Mouse (Mus musculus) small intestine, adult 2 months (tissue): ENCODE results near the gene Slc5a11. TPM values are rescaled to one million over a fixed set of nuclear protein-coding genes. Genes with fewer than 3 reads are reported as not detected.

ENCODE experiments used
- H3K27ac ChIP-seq: fragments of 200-500 bp; 2 replicates; pipeline ENCODE4 v1.5.1; 2012; ENCODE audit warnings: low read depth, low read length, control low read depth, inconsistent platforms; ENCODE audit not compliant: insufficient read depth
- H3K27me3 ChIP-seq: fragments of 200-500 bp; 2 replicates; pipeline ENCODE4 v1.6.1; 2012; ENCODE audit warnings: mild to moderate bottlenecking, moderate library complexity, low read length, inconsistent platforms; ENCODE audit not compliant: control insufficient read depth, insufficient read depth
- H3K36me3 ChIP-seq: fragments of 200-500 bp; 2 replicates; pipeline ENCODE4 v1.6.1; 2012; ENCODE audit warnings: mild to moderate bottlenecking, low read length, control low read depth, inconsistent platforms; ENCODE audit not compliant: control insufficient read depth, insufficient read depth
- H3K4me1 ChIP-seq: fragments of 200-500 bp; 2 replicates; pipeline ENCODE4 v1.6.1; 2012; ENCODE audit warnings: low read length, inconsistent platforms, mixed read lengths; ENCODE audit not compliant: control insufficient read depth, insufficient read depth, insufficient read length
- H3K4me3 ChIP-seq: fragments of 200-500 bp; 2 replicates; pipeline ENCODE4 v1.5.1; 2012; ENCODE audit warnings: low read depth, mild to moderate bottlenecking, control low read depth, inconsistent platforms, low read length, moderate library complexity
- CTCF ChIP-seq: fragments of 200-500 bp; IDR thresholded peaks from 2 replicates; pipeline ENCODE4 v1.5.1; 2012; ENCODE audit warnings: low read depth, mild to moderate bottlenecking, control low read depth, inconsistent platforms, low read length, moderate library complexity, mixed read lengths; ENCODE audit not compliant: insufficient replicate concordance, insufficient read length; ENCODE audit errors: extremely low read depth
- POLR2A ChIP-seq: fragments of 200-500 bp; IDR thresholded peaks from 2 replicates; pipeline ENCODE4 v1.6.1; 2012; ENCODE audit warnings: low read depth, mild to moderate bottlenecking, control low read depth, inconsistent platforms, low read length, moderate library complexity
- WGBS: fragments of 180-500 bp; shearing (Covaris S2); methylation state at CpG from one replicate; pipeline ENCODE4 v1.1.7; 2018; 5-methylcytosine and 5-hydroxymethylcytosine counted together
- polyA plus RNA-seq: library from polyadenylated mRNA; depleted of rRNA; stranded (reverse); fragments of >200 nt; gene quantifications from 2 replicates; pipeline ENCODE4 v1.2.3, GENCODE M21; 2012; rRNA removed

The Slc5a11 gene
- 61.4 and 204 TPM in 2 replicates for polyA plus RNA-seq

DNA sequence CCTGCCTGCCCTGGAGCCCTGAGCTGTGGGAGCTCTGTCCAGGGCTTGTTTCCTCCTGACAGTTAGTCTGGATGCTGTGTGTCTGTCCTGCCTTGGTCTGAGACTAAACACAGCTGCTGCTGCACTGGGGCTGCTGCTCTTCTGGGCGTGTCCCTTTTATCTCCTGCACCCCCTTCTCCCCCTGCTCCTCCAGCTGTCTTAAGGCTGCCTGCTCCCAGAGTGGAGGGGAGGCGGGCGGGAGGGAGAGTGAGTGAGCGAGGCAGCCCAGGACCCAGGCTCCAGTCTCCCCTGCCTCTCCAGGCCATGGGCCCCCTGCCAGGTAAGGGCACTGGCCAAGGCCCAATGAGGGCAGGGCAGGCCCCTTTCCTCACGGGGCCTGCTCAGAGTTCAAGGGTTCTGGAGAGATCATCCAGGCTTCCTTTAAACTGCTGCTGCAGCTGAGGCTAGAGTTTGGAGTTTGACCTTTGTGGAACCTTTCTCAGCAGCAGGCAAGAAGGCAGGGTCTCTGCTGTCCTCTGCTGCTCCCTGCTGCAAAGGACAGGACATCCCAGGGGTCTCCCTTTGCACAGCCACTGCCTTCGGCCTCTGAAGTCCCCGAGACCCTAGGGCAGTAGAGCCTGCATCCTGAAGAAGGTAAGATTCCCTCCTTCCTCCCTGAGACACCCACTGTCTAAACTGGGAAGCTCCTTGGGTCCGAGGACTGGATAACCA, at the start of gene Slc5a11:
Slc5a11 (plus strand) TSS at position 416 of the 711 bp plus-strand sequence.
- WGBS: 24% methylated on average over 8 of the region's 8 CpGs
- H3K4me3 ChIP-seq: peak within 1 kb of the TSS; percentile 63
- TF ChIP-seq CTCF (peak; percentile 36; the same call in 1 of the 2 replicates), POLR2A (peak; percentile 48)

DNA sequence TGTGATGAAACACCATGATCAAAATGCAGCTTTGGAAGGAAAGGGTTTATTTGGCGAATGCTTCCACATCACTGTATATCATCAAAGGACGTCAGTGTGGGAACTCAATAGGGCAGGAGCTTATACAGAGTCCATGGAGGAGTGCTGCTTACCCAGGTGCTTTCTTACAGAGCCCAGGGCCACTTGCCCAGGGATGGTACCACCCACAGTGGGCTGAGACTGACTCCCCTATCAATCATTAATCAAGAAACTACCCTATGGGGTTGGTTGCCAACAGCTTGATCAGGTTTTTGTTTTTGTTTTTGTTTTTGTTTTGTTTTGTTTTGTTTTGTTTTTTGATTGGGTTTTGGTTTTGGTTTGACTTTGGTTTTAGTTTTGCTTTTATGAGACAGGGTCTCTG, 47.1 kb upstream of the Slc5a11 start:
- Histone ChIP-seq H3K27me3 (no peaks in the 10 kb centered on the region), H3K4me3 (no peak overlapping the region), H3K27ac (no peak overlapping the region), H3K36me3 (peaks cover 70% of the 10 kb centered on the region), H3K4me1 (no peaks in the 10 kb centered on the region)
- 78% methylated on average over 2 of the region's 2 CpGs for WGBS
- TF ChIP-seq CTCF (no peak), POLR2A (no peak)

More for the DNA sequence above, at the start of gene Slc5a11:
- Histone ChIP-seq H3K27ac (peak within 1 kb of the TSS; percentile 95), H3K36me3 (no peaks in the 10 kb centered on the region), H3K4me1 (peaks cover 29% of the 10 kb centered on the region), H3K27me3 (no peaks in the 10 kb centered on the region)

DNA sequence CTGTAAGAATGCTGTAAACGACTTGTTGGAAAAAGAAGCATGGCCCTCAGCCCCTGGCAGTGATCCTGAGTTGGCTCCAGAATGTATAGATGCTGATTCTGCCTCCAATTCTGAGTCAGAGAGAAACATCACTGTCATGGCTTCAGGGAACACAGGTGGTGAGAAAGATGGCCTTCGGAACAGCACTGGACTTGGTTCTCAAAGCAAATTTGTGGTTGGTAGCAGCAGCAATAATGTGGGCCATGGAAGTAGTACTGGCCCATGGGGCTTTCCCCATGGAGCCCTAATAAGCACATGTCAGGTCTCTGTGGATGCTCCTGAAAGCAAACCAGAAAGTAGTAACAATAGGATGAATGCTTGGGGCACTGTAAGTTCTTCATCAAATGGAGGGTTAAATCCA, 45.0 kb upstream of the Slc5a11 start:
- TF ChIP-seq POLR2A (no peak), CTCF (no peak)
- Histone ChIP-seq H3K27ac (no peak overlapping the region), H3K36me3 (peaks cover 64% of the 10 kb centered on the region), H3K4me1 (no peaks in the 10 kb centered on the region), H3K27me3 (no peaks in the 10 kb centered on the region), H3K4me3 (no peak overlapping the region)
- 91% methylated on average over 2 of the region's 2 CpGs for WGBS

DNA sequence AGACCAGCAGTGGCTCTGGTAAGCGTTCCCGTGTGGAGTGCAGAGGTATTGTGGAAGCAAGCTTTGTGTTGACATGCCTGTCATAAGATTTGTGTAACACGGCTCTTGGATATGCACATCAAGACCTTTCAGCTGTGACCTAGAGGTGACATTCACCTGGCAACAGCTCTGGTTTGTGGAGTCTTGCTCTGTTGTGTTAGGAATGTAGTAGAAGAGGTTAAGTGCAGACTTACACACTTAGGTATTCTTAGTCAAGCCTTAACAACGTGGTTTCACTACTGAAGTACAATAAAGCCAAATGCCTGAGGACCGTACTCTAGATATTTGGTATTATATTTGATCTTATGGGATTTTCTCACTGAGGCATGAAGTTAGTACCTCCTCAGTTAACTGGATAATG, 42.5 kb upstream of the Slc5a11 start:
- no peaks in the 10 kb centered on the region for H3K27me3 ChIP-seq
- TF ChIP-seq CTCF: no peak
- TF ChIP-seq POLR2A: no peak
- no peak overlapping the region for H3K4me3 ChIP-seq
- peaks cover 61% of the 10 kb centered on the region for H3K36me3 ChIP-seq
- H3K27ac ChIP-seq: no peak overlapping the region
- WGBS: 86% methylated on average over 5 of the region's 5 CpGs
- no peaks in the 10 kb centered on the region for H3K4me1 ChIP-seq

DNA sequence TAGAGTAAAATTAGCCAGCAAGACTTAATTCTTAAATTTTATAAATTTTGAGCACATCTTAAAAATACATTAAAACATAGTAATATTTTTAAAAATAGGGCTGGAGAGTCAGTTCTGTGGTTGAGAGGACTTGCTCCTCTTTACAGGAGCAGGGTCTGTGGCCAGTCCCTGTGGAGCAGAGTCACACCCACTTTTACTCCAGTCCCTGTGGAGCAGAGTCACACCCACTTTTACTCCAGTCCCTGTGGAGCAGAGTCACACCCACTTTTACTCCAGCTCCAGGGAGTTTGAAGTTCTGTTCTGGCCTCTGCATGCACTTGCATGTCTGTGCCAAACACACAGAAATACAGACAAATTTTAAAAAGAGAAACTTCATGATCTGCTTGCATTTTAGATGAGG, 37.4 kb upstream of the Slc5a11 start:
- no peak overlapping the region for H3K4me3 ChIP-seq
- TF ChIP-seq CTCF (no peak), POLR2A (no peak)
- no peak overlapping the region for H3K27ac ChIP-seq
- no peaks in the 10 kb centered on the region for H3K4me1 ChIP-seq
- peaks cover 52% of the 10 kb centered on the region for H3K36me3 ChIP-seq
- no peaks in the 10 kb centered on the region for H3K27me3 ChIP-seq

DNA sequence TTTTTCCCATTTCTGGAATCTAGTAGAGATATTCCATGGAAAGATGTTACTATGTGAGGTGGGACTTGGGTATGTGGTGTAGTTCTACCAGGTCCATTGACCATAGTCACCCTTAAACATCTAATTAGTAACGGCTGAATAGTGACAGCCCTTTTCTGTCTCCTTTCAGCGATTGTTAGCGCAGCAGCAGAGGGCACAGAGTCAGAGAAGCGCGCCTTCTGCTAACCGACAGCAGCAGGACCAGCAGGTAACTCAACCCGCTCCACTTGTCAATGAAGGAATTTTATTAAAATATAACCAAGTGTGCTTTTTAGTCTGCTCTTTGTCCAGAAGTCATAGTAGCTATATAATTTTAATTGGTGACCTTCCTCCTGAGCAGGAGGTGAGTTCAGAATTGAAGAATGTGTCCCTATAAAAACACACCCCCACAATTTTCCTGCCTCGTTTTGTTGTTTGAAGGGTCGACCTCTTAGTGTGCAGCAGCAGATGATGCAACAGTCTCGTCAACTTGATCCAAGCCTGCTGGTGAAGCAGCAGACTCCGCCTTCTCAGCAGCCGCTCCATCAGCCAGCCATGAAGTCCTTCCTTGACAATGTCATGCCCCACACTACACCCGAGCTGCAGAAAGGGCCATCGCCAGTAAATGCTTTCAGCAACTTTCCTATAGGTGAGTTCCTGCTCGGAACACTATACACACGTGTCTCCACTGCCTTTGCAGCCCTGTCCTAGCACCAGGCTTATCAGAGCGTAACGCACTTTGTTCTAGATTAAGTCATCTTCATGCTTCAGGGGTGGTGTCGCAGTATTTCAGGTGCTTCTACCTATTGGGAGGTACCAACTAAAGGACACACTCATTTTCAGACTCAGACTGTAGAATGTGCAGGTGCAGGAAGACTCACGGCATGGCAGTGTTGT, 32.5 kb upstream of the Slc5a11 start:
- Histone ChIP-seq H3K4me3 (no peak overlapping the region), H3K4me1 (no peaks in the 10 kb centered on the region), H3K27ac (no peak overlapping the region), H3K27me3 (no peaks in the 10 kb centered on the region), H3K36me3 (peaks cover 59% of the 10 kb centered on the region)
- WGBS: 83% methylated on average over 20 of the region's 20 CpGs
- no peak for TF ChIP-seq POLR2A
- no peak for TF ChIP-seq CTCF

DNA sequence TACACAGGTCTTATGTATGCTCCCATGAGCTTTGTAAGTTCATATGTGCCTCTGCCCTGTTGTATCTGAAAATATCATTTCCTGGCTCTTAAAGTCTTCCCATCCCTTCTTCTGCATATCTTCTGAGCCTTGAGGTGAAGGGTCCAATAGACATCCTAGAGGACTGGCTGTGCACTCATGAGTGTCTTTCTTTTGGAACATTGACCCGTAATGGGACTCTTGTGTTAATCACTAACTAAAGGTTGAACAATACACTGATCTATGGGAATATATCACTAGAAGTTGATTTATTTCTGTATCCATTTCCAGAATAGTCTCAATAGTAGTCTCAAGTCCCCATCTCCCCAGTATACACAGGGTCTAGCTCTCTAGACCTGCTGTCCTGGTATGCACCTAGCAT, 29.7 kb upstream of the Slc5a11 start:
- Histone ChIP-seq H3K36me3 (peaks cover 77% of the 10 kb centered on the region), H3K4me3 (no peak overlapping the region), H3K4me1 (no peaks in the 10 kb centered on the region), H3K27ac (no peak overlapping the region), H3K27me3 (no peaks in the 10 kb centered on the region)
- no peak for TF ChIP-seq CTCF
- no peak for TF ChIP-seq POLR2A
- 40% methylated on average over 1 of the region's 1 CpGs for WGBS
